Mouse (Mus musculus) embryonic fibroblast, embryonic 13.5 days (primary cell): ENCODE measurements around the gene Mgat4c.

Experiments
- CTCF ChIP-seq: IDR thresholded peaks from 2 replicates; pipeline ENCODE4 v1.5.1; 2011; ENCODE audit warnings: mild to moderate bottlenecking, control low read depth, low read length, moderate library complexity, borderline replicate concordance; ENCODE audit not compliant: insufficient read depth
- POLR2A ChIP-seq: IDR thresholded peaks from 2 replicates; pipeline ENCODE4 v1.6.1; 2011; ENCODE audit warnings: low read depth, mild to moderate bottlenecking, control low read depth, low read length, moderate library complexity

- TF ChIP-seq POLR2A: no peak
- no peak for TF ChIP-seq CTCF
Observed at GRCm38 (mm10) chr10:102127340-102127739, 446.1 kb downstream of the Mgat4c start.
